Mouse (Mus musculus): Measurements from ENCODE around the gene Armc3. TPM values are rescaled to one million over a fixed set of nuclear protein-coding genes. Genes with fewer than 3 reads are reported as not detected.

Armc3 gene
- total and polyA plus RNA-seq, 3 experiments, result 0.07 to 0.31 TPM; not detected in 1

DNA sequence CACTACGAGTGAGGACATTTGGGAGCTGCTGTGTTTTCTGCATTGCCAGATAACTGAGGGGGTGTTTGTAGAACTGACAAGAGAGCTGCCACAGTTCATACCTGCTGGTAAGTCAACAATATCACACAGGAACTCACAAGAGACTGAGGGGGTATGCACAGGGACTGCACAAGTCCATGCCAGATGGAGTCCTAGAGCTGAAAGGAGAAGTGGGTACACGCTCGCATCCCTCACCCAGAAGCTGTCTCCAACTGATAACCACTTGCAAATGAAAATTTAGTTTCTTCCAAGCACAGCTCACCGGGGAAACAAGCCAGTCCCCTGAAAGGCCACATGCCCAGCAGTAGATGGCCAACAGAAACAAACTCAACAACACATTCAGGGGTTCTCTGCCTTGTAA is 119.4 kb downstream of the Armc3 start (continued):
- TF ChIP-seq ETS1 (IDR thresholded peaks at IDR 0.05; ENCODE audit: low read depth, low read length), result peak; percentile 74; the same call in 1 of the 2 replicates
- TF ChIP-seq POLR2A (IDR thresholded peaks at IDR 0.05; ENCODE audit: control insufficient read depth in 1 of 2, insufficient read depth in 1 of 2, low read depth in 1 of 2, low read length in 2 of 2, poor library complexity in 1 of 2), result peak in 1 of 2 experiments; percentile 23; a peak in 1 of 4 replicates
- TF ChIP-seq TCF12 (IDR thresholded peaks at IDR 0.05; ENCODE audit: low read depth, low read length), result peak; percentile 89
- TF ChIP-seq ELF1 (IDR thresholded peaks at IDR 0.05; ENCODE audit: low read depth, low read length), result no peak

DNA sequence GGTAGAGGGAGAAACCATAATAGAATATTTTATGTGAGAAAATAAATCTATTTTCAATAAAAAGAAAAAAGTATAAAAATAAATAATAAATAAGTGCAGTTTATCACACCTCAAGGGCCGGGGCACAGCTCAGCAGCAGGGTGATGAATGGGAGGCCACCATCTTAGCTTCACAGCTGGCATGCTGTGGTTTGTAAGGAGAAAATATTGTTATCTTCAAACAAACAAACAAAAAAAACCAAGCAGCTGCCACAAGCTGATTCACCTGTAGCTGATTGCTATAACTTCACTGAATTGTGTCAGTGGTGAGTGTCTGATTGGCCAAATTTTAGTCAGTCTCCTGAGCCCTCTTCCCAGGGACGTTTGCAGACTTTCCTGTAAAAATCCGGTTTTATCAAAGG is 120.2 kb downstream of the Armc3 start:
- Histone ChIP-seq H3K4me3 (ENCODE audit: control insufficient read depth in 1 of 2, insufficient read depth in 1 of 2, low read depth in 2 of 2, low read length in 2 of 2) (no peak overlapping the region), H3K36me3 (ENCODE audit: control insufficient read depth in 1 of 2, insufficient read depth in 2 of 2, low read length in 2 of 2) (peaks cover 0 to 13% of the 10 kb centered on the region in 2 experiments; a peak in 2 of 4 replicates), H3K4me1 (ENCODE audit: control insufficient read depth in 1 of 2, insufficient read depth in 2 of 2, low read length in 2 of 2) (peaks cover 3 to 11% of the 10 kb centered on the region in 2 experiments; a peak in 3 of 4 replicates), H3K79me2 (ENCODE audit: control insufficient read depth, insufficient read depth, low read length, poor library complexity) (no peaks in the 10 kb centered on the region; the same call in 1 of the 2 replicates), H3K27ac (ENCODE audit: control insufficient read depth, low read depth, low read length) (no peak overlapping the region), H3K27me3 (ENCODE audit: control insufficient read depth in 1 of 2, insufficient read depth in 2 of 2, low read length in 2 of 2) (no peaks in the 10 kb centered on the region), H3K9me3 (replicated peaks; ENCODE audit: insufficient read depth, low read length) (no peaks in the 10 kb centered on the region), H3K9ac (ENCODE audit: control insufficient read depth, low read depth, low read length, poor library complexity, severe bottlenecking) (no peak overlapping the region)
- DNase-seq (ENCODE audit: low read depth, low spot score), result peak; percentile 35
- TF ChIP-seq ZNF384 (IDR thresholded peaks at IDR 0.05; ENCODE audit: low read depth, low read length), result no peak
- TF ChIP-seq TCF12 (IDR thresholded peaks at IDR 0.05; ENCODE audit: low read depth, low read length), result peak; percentile 36
- no peak for TF ChIP-seq CTCF (IDR thresholded peaks at IDR 0.05 in 2 of 3, conservative IDR thresholded peaks at IDR 0.05 in 1 of 3; ENCODE audit: control insufficient read depth in 1 of 3, insufficient read depth in 1 of 3, low read depth in 2 of 3, low read length in 3 of 3, poor library complexity in 1 of 3, severe bottlenecking in 1 of 3)
- no peak for TF ChIP-seq POLR2AphosphoS5 (IDR thresholded peaks at IDR 0.05; ENCODE audit: borderline replicate concordance, low read depth, low read length)
- TF ChIP-seq ETS1 (IDR thresholded peaks at IDR 0.05; ENCODE audit: low read depth, low read length), result peak; percentile 53; the same call in 1 of the 2 replicates
- TF ChIP-seq RAD21 (IDR thresholded peaks at IDR 0.05; ENCODE audit: low read depth, low read length), result no peak
- peak; percentile 26 to 43; a peak in 2 of 4 replicates for TF ChIP-seq EP300 (IDR thresholded peaks at IDR 0.05; ENCODE audit: low read depth in 1 of 2, low read length in 2 of 2)
- TF ChIP-seq KAT2A (conservative IDR thresholded peaks at IDR 0.05; ENCODE audit: low read depth, low read length), result no peak
- no peak for TF ChIP-seq RCOR1 (IDR thresholded peaks at IDR 0.05; ENCODE audit: low read depth, low read length)
- TF ChIP-seq HCFC1 (IDR thresholded peaks at IDR 0.05; ENCODE audit: low read depth, low read length), result no peak
- peak; percentile 58 for TF ChIP-seq TAL1 (IDR thresholded peaks at IDR 0.05; ENCODE audit: low read length)
- no peak for TF ChIP-seq MYC (IDR thresholded peaks at IDR 0.05; ENCODE audit: low read depth, low read length)

DNA sequence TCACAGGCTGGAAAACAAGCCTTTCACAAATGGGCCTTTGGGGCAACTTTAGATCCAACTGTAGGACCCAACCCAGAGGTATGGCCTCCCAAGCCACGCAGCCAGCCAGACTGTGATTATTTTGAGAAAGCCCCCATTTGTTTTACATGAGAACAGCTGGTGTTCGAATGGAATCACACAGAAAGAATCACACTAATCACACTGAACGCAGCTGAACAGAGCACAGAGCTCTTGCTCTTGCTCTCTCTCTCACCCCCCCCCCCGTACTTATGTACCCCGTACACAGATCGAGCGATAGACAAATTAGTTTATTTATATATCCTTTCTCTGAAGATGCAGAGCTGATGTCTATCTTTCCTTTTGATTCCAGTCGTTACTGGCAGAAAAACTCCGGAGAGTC is 123.3 kb downstream of the Armc3 start:
- TF ChIP-seq SMC3 (IDR thresholded peaks at IDR 0.05; ENCODE audit: low read depth, low read length) (no peak), EP300 (IDR thresholded peaks at IDR 0.05; ENCODE audit: low read depth in 1 of 2, low read length in 2 of 2) (no peak), SIN3A (IDR thresholded peaks at IDR 0.05; ENCODE audit: low read length) (no peak), RCOR1 (IDR thresholded peaks at IDR 0.05; ENCODE audit: low read depth, low read length) (no peak), MAX (IDR thresholded peaks at IDR 0.05; ENCODE audit: low read length) (no peak), E2F4 (IDR thresholded peaks at IDR 0.05; ENCODE audit: borderline replicate concordance, low read depth, low read length) (no peak), KAT2A (conservative IDR thresholded peaks at IDR 0.05; ENCODE audit: low read depth, low read length) (no peak), NRF1 (IDR thresholded peaks at IDR 0.05; ENCODE audit: insufficient read depth, low read depth, low read length, poor library complexity, severe bottlenecking) (no peak), BHLHE40 (IDR thresholded peaks at IDR 0.05; ENCODE audit: borderline replicate concordance, low read depth, low read length) (no peak), USF1 (IDR thresholded peaks at IDR 0.05; ENCODE audit: low read depth, low read length) (no peak), GATA1 (IDR thresholded peaks at IDR 0.05; ENCODE audit: low read depth, low read length) (no peak), JUND (IDR thresholded peaks at IDR 0.05; ENCODE audit: low read depth, low read length) (no peak), MYC (IDR thresholded peaks at IDR 0.05; ENCODE audit: low read depth, low read length) (no peak), MYB (IDR thresholded peaks at IDR 0.05; ENCODE audit: low read depth, low read length) (no peak), CHD2 (IDR thresholded peaks at IDR 0.05; ENCODE audit: low read length) (no peak), ZMIZ1 (IDR thresholded peaks at IDR 0.05; ENCODE audit: low read depth, low read length) (no peak), RAD21 (IDR thresholded peaks at IDR 0.05; ENCODE audit: low read depth, low read length) (no peak), ETS1 (IDR thresholded peaks at IDR 0.05; ENCODE audit: low read depth, low read length) (no peak), POLR2AphosphoS5 (IDR thresholded peaks at IDR 0.05; ENCODE audit: borderline replicate concordance, low read depth, low read length) (no peak)
- Histone ChIP-seq H3K36me3 (ENCODE audit: control insufficient read depth in 1 of 2, insufficient read depth in 2 of 2, low read length in 2 of 2) (peaks cover 0 to 8% of the 10 kb centered on the region in 2 experiments; a peak in 2 of 4 replicates), H3K27me3 (ENCODE audit: control insufficient read depth in 1 of 2, insufficient read depth in 2 of 2, low read length in 2 of 2) (no peaks in the 10 kb centered on the region), H3K4me1 (ENCODE audit: control insufficient read depth in 1 of 2, insufficient read depth in 2 of 2, low read length in 2 of 2) (peaks cover 3 to 5% of the 10 kb centered on the region in 2 experiments; a peak in 3 of 4 replicates), H3K9me3 (replicated peaks; ENCODE audit: insufficient read depth, low read length) (no peaks in the 10 kb centered on the region), H3K27ac (ENCODE audit: control insufficient read depth, low read depth, low read length) (no peak overlapping the region), H3K79me2 (ENCODE audit: control insufficient read depth, insufficient read depth, low read length, poor library complexity) (no peaks in the 10 kb centered on the region), H3K9ac (ENCODE audit: control insufficient read depth, low read depth, low read length, poor library complexity, severe bottlenecking) (no peak overlapping the region), H3K4me3 (ENCODE audit: control insufficient read depth in 1 of 2, insufficient read depth in 1 of 2, low read depth in 2 of 2, low read length in 2 of 2) (no peak overlapping the region)
- DNase-seq (ENCODE audit: low read depth, low spot score), result no peak

Measured in MEL (cell line).